Mouse (Mus musculus): ENCODE measurements around the gene Lhx2. TPM values are rescaled to one million over a fixed set of nuclear protein-coding genes. Genes with fewer than 3 reads are reported as not detected.

Gene Lhx2
- polyA plus RNA-seq, 1 experiment from 2014 or later: 11.0 TPM

DNA sequence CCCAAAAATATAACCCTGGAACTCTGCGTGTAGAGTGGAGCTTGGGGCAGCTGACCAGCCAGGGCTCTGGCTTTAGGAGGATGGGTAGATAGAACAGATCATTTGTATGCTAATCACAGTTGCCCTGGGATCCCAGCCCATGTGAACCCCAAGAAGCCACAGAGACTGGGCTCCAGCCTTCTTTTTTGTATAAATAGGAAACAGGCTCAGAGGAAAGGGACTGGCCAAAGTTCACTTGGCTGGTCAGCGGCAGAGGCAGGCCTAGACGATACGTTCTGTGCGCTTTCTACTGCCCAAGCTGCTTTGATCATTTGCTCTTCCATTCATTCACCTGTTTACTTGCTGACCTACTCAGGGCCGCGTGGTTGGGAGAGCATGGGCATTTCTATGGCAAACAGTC lies 27.1 kb downstream of the Lhx2 start:
- Histone ChIP-seq H3K4me1 (replicated peaks; ENCODE audit: control insufficient read depth, insufficient read depth, low read length) (no peaks in the 10 kb centered on the region; the same call in 1 of the 2 replicates), H3K9ac (ENCODE audit: low read depth, low read length) (no peak overlapping the region), H3K27ac (ENCODE audit: low read depth, low read length) (no peak overlapping the region), H3K27me3 (replicated peaks; ENCODE audit: control insufficient read depth, insufficient read depth, low read length) (peaks cover 91% of the 10 kb centered on the region), H3K9me3 (ENCODE audit: control insufficient read depth, low read length) (no peaks in the 10 kb centered on the region), H3K4me3 (ENCODE audit: low read depth, low read length) (no peak overlapping the region), H3K36me3 (ENCODE audit: control insufficient read depth, insufficient read depth, low read length) (no peaks in the 10 kb centered on the region), H3K4me2 (no peak overlapping the region)
- 47% methylated on average over 7 of the region's 7 CpGs for WGBS
- ATAC-seq (replicated peaks; ENCODE audit: low FRiP score) (no peak), DNase-seq (ENCODE audit: low spot score) (no peak)

DNA sequence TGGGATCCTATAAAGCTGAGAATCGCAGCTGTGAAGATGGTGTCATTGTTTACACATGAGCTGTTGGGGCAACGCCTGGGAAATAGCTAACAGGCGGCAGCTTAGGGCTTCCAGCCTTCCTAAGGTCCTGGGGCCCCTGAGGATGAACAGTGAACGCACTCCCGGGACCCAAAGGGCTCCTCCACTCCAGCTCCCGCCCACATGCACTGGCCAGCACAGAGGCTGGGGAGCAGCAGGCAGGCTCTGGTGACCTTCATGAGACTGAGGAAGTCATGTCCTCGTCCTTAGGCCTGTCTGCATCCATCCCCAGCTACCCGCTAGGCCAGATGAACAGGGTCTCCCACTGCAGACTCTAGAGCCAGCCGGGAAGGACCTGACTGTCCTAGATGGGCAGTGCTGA lies 27.9 kb downstream of the Lhx2 start:
- ATAC-seq (replicated peaks; ENCODE audit: low FRiP score) (no peak), DNase-seq (ENCODE audit: low spot score) (no peak)
- Histone ChIP-seq H3K9ac (ENCODE audit: low read depth, low read length) (no peak overlapping the region), H3K4me2 (no peak overlapping the region), H3K4me1 (replicated peaks; ENCODE audit: control insufficient read depth, insufficient read depth, low read length) (no peaks in the 10 kb centered on the region; the same call in 1 of the 2 replicates), H3K27ac (ENCODE audit: low read depth, low read length) (no peak overlapping the region), H3K27me3 (replicated peaks; ENCODE audit: control insufficient read depth, insufficient read depth, low read length) (peaks cover 84% of the 10 kb centered on the region), H3K4me3 (ENCODE audit: low read depth, low read length) (no peak overlapping the region), H3K9me3 (ENCODE audit: control insufficient read depth, low read length) (no peaks in the 10 kb centered on the region), H3K36me3 (ENCODE audit: control insufficient read depth, insufficient read depth, low read length) (no peaks in the 10 kb centered on the region)
- WGBS: 9% methylated on average over 9 of the region's 9 CpGs

DNA sequence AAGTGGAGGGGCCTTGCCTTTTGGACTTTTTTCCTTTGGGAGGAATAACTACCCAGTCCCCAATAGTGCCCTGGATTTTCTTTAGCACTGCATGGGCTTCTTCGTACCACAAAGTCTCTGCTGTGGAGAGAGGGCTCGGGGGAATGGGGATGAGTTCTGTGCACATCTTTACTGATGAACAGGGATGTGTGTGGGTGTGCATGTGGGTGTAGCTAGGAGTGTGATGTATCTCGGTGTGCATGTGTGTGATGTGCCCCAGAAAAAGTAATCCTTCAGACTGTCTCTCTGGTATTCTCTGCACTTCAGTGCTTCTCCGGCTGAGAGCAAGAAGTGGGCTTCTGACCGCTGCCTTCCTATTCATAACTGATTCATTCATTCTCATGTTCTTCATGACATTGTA lies 28.8 kb downstream of the Lhx2 start:
- DNase-seq (ENCODE audit: low spot score) (no peak), ATAC-seq (replicated peaks; ENCODE audit: low FRiP score) (no peak)
- H3K4me1 ChIP-seq (replicated peaks; ENCODE audit: control insufficient read depth, insufficient read depth, low read length): no peaks in the 10 kb centered on the region; the same call in 1 of the 2 replicates
- 58% methylated on average over 5 of the region's 5 CpGs for WGBS
- H3K4me2 ChIP-seq: no peak overlapping the region
- H3K4me3 ChIP-seq (ENCODE audit: low read depth, low read length): no peak overlapping the region
- no peaks in the 10 kb centered on the region for H3K36me3 ChIP-seq (ENCODE audit: control insufficient read depth, insufficient read depth, low read length)
- no peak overlapping the region for H3K9ac ChIP-seq (ENCODE audit: low read depth, low read length)
- no peak overlapping the region for H3K27ac ChIP-seq (ENCODE audit: low read depth, low read length)
- peaks cover 85% of the 10 kb centered on the region for H3K27me3 ChIP-seq (replicated peaks; ENCODE audit: control insufficient read depth, insufficient read depth, low read length)
- H3K9me3 ChIP-seq (ENCODE audit: control insufficient read depth, low read length): no peaks in the 10 kb centered on the region

DNA sequence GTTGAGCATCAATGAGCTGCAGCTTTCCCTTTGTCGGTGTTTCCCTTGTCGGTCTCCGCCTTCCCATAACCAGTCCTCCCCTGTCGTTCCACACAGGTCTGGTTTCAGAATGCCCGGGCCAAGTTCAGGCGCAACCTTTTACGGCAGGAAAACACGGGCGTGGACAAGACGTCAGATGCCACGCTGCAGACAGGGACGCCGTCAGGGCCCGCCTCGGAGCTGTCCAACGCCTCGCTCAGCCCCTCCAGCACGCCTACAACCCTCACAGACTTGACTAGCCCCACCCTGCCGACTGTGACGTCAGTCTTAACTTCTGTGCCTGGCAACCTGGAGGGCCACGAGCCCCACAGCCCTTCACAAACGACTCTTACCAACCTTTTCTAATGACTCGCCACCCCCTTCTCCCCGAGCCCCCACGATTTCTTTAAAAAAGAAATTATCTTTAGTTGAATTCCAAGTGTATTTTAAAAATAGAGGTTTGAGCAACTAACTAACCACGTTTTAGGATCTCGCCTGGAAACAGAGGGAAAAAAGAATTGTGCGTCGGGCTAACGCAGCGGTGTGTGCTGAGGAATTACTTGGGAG lies 29.8 kb downstream of the Lhx2 start:
- H3K27me3 ChIP-seq (replicated peaks; ENCODE audit: control insufficient read depth, insufficient read depth, low read length): peaks cover 85% of the 10 kb centered on the region
- H3K36me3 ChIP-seq (ENCODE audit: control insufficient read depth, insufficient read depth, low read length): no peaks in the 10 kb centered on the region
- DNase-seq (ENCODE audit: low spot score): peak; percentile 72
- no peak overlapping the region for H3K9ac ChIP-seq (ENCODE audit: low read depth, low read length)
- peak overlapping the region; percentile 25 for H3K4me3 ChIP-seq (ENCODE audit: low read depth, low read length)
- peak overlapping the region; percentile 51 for H3K4me2 ChIP-seq
- no peaks in the 10 kb centered on the region; the same call in 1 of the 2 replicates for H3K4me1 ChIP-seq (replicated peaks; ENCODE audit: control insufficient read depth, insufficient read depth, low read length)
- no peaks in the 10 kb centered on the region for H3K9me3 ChIP-seq (ENCODE audit: control insufficient read depth, low read length)
- ATAC-seq (replicated peaks; ENCODE audit: low FRiP score): peak; percentile 81
- WGBS: 8% methylated on average over 31 of the region's 31 CpGs
- no peak overlapping the region for H3K27ac ChIP-seq (ENCODE audit: low read depth, low read length)

DNA sequence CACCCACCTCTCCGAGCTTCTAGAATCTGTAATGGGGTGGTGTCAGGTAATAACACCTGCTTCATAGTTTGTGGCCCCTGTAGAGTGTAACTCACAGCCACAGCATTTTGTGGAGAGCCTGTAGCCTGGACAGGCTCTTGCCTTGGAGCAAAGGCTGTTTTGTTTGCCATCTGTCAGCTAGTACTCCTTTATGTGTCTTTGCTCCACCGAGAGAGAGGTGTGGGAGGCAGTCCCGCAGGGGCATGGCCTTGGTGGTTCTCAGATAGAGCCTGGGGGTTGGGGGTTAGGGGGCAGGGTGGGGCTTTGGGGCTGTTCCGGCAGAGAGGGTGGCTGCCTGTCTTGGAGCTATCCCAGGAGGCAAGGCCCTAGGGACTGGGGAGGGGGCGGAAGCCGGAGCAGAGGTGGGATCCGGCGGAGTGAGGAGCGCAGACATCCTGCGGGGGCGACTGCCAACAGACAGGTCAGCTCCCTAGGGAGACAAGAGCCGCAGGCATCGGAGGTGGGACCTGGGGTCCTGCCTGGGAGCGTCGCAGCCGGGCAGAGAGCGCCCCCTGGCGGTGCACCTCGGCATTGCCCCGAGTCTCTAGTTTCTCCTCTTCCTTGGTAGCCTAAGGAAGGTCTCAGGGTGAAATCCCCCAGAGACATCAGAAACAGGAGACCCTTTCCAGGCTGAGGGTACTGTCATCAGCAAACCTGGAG lies 36.7 kb downstream of the Lhx2 start:
- Histone ChIP-seq H3K4me2 (peak overlapping the region; percentile 52), H3K27ac (ENCODE audit: low read depth, low read length) (no peak overlapping the region), H3K9ac (ENCODE audit: low read depth, low read length) (no peak overlapping the region), H3K4me3 (ENCODE audit: low read depth, low read length) (no peak overlapping the region; the same call in 1 of the 2 replicates), H3K9me3 (ENCODE audit: control insufficient read depth, low read length) (no peaks in the 10 kb centered on the region), H3K27me3 (replicated peaks; ENCODE audit: control insufficient read depth, insufficient read depth, low read length) (peaks cover 84% of the 10 kb centered on the region), H3K36me3 (ENCODE audit: control insufficient read depth, insufficient read depth, low read length) (no peaks in the 10 kb centered on the region), H3K4me1 (replicated peaks; ENCODE audit: control insufficient read depth, insufficient read depth, low read length) (peaks cover 4% of the 10 kb centered on the region; the same call in 1 of the 2 replicates)
- 5% methylated on average over 20 of the region's 20 CpGs for WGBS
- ATAC-seq (replicated peaks; ENCODE audit: low FRiP score) (no peak), DNase-seq (ENCODE audit: low spot score) (peak; percentile 74)

DNA sequence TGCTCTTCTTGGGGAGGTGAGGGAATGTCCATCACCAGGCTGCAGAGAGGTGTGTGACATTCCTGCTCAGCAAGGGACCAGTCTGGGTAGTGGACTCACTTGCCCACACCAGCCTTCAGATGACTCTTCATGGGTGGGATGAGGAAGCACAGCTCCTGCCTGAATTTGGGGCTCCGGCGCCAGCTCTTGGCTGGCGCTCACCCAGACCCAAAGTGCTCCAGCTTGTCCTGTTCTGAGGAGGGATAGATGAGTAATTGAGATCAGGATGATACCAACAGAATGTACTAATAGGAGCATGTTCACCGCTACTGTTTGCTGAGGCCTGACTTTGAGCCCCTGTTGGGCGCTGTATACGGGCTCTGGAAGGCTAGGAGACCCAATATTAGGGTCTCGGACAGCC lies 38.2 kb downstream of the Lhx2 start:
- WGBS: 79% methylated on average over 7 of the region's 7 CpGs
- Histone ChIP-seq H3K27ac (ENCODE audit: low read depth, low read length) (no peak overlapping the region), H3K27me3 (replicated peaks; ENCODE audit: control insufficient read depth, insufficient read depth, low read length) (peaks cover 77% of the 10 kb centered on the region)

DNA sequence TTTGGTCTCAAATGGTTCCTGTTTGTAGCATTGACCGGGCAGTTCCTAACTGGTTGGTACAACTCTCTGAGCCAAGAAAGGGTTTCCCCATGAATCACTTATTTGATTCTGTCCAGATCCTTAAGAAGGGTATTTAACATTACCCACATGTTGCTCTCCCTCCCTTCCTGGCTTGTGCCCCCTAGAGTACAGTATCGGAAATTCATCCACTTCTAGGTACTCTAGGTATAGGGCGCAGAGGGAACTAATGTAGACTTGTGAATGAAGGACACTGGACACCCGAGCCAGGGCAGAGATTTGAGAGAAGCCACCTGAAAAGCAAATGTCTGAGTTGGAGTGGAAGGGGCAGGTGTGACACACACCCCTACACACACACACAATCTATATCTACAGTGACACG lies 39.3 kb downstream of the Lhx2 start:
- Histone ChIP-seq H3K4me1 (replicated peaks; ENCODE audit: control insufficient read depth, insufficient read depth, low read length) (peaks cover 4% of the 10 kb centered on the region; the same call in 1 of the 2 replicates), H3K9ac (ENCODE audit: low read depth, low read length) (no peak overlapping the region), H3K4me3 (ENCODE audit: low read depth, low read length) (no peak overlapping the region), H3K9me3 (ENCODE audit: control insufficient read depth, low read length) (no peaks in the 10 kb centered on the region), H3K4me2 (no peak overlapping the region), H3K27me3 (replicated peaks; ENCODE audit: control insufficient read depth, insufficient read depth, low read length) (peaks cover 66% of the 10 kb centered on the region), H3K27ac (ENCODE audit: low read depth, low read length) (no peak overlapping the region), H3K36me3 (ENCODE audit: control insufficient read depth, insufficient read depth, low read length) (no peaks in the 10 kb centered on the region)
- DNase-seq (ENCODE audit: low spot score) (no peak), ATAC-seq (replicated peaks; ENCODE audit: low FRiP score) (no peak)
- WGBS: 19% methylated on average over 5 of the region's 5 CpGs

More for the DNA sequence above, 38.2 kb downstream of the Lhx2 start:
- Histone ChIP-seq H3K4me3 (ENCODE audit: low read depth, low read length) (no peak overlapping the region), H3K4me2 (no peak overlapping the region), H3K9ac (ENCODE audit: low read depth, low read length) (no peak overlapping the region), H3K36me3 (ENCODE audit: control insufficient read depth, insufficient read depth, low read length) (no peaks in the 10 kb centered on the region), H3K4me1 (replicated peaks; ENCODE audit: control insufficient read depth, insufficient read depth, low read length) (peaks cover 4% of the 10 kb centered on the region; the same call in 1 of the 2 replicates), H3K9me3 (ENCODE audit: control insufficient read depth, low read length) (no peaks in the 10 kb centered on the region)
- ATAC-seq (replicated peaks; ENCODE audit: low FRiP score) (no peak), DNase-seq (ENCODE audit: low spot score) (no peak)

DNA sequence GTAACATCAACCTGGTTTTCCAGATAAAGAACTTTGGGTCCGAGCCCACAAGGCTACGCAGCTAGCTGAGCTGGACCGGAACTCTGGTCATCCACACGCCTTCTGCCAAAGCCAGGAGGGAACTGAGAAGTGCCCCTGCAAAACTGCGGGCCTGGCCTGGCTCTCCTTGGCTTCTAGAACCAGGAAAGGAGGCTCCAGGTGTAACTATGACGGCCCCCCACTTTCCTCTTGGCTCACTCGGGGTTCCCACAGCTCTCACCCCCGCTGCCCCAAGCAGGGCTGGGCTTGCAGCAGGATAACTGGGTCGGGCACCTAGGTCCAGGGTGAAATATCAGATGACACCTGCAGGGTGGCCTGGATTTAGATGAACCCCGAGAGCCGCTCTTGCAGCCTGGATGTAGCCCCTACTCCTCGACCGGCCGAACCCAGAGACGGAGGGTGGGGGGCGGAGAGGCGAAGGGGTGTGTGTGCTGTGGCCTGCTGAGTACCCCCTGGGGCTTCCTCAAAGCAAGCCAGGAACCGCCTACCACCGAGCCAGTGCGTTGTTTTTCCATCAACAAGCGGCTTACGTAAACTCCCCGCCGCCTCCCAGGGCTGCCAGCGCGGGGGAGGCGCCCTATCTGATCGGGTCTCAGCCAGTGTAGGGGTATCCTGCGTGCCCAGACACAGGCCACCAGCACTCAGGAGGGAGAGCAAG lies 39.9 kb downstream of the Lhx2 start:
- H3K4me1 ChIP-seq (replicated peaks; ENCODE audit: control insufficient read depth, insufficient read depth, low read length): peaks cover 4% of the 10 kb centered on the region; the same call in 1 of the 2 replicates
- WGBS: 6% methylated on average over 29 of the region's 29 CpGs
- DNase-seq (ENCODE audit: low spot score) (no peak), ATAC-seq (replicated peaks; ENCODE audit: low FRiP score) (no peak)
- no peaks in the 10 kb centered on the region for H3K9me3 ChIP-seq (ENCODE audit: control insufficient read depth, low read length)
- no peak overlapping the region for H3K9ac ChIP-seq (ENCODE audit: low read depth, low read length)
- peaks cover 62% of the 10 kb centered on the region for H3K27me3 ChIP-seq (replicated peaks; ENCODE audit: control insufficient read depth, insufficient read depth, low read length)
- H3K4me3 ChIP-seq (ENCODE audit: low read depth, low read length): peak overlapping the region; percentile 12; the same call in 1 of the 2 replicates
- H3K36me3 ChIP-seq (ENCODE audit: control insufficient read depth, insufficient read depth, low read length): no peaks in the 10 kb centered on the region
- peak overlapping the region; percentile 41 for H3K4me2 ChIP-seq
- no peak overlapping the region for H3K27ac ChIP-seq (ENCODE audit: low read depth, low read length)

All from liver, embryonic 11.5 days (tissue).